Mouse (Mus musculus) G1E-ER4 (cell line): ENCODE data around the gene Marc1. TPM values are rescaled to one million over a fixed set of nuclear protein-coding genes. Genes with fewer than 3 reads are reported as not detected.

Source experiments
- GATA1 ChIP-seq: IDR thresholded peaks from one replicate; pipeline ENCODE4 v1.8.0; 2012; ENCODE audit warnings: low read length, inconsistent platforms
- polyA plus RNA-seq: library from polyadenylated mRNA; stranded (reverse); fragments of >175 nt; gene quantifications from 2 replicates; pipeline ENCODE4 v1.2.3, GENCODE M21; 2012

Marc1 gene
- polyA plus RNA-seq, 1 experiment, result not detected

DNA sequence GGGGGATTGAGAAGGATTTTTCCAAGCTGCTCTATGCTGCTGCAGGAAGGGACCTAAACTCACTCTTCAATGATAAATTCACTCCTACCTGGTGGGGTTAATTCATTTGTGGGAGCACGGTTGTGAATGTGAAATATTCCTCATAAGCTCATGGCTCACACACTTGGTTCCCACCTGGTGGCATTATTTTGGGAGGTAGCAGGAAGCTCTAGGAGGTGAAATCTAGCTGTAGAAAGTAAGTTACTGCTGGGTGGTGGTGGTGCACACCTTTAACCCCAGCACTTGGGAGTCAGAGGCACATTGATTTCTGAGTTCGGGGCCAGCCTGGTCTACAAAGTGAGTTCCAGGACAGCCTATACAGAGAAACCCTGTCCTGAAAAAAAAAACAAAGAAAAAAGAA lies 73.9 kb downstream of the Marc1 start:
- TF ChIP-seq GATA1, result no peak

Other genes starting within 250 kb of the Marc1 start
- gene Hlx, start 78.7 kb downstream of the Marc1 start, polyA plus RNA-seq, result 14.1 and 14.9 TPM in 2 replicates
- 76.5 and 89.7 TPM in 2 replicates for gene Marc2, start 35.1 kb upstream of the Marc1 start, polyA plus RNA-seq
- gene C130074G19Rik, start 71.9 kb upstream of the Marc1 start, polyA plus RNA-seq, result not detected in 2 replicates
- gene Mark1, start 188.3 kb upstream of the Marc1 start, polyA plus RNA-seq, result not detected in 2 replicates